Mouse (Mus musculus) CH12.LX (cell line): ENCODE results near the gene Zfp52. TPM values are rescaled to one million over a fixed set of nuclear protein-coding genes. Genes with fewer than 3 reads are reported as not detected.

Source experiments
- DNase-seq: peaks from one replicate; pipeline ENCODE4 v3.0.0-alpha.2; 2013; ENCODE audit errors: extremely low read depth
- H3K27ac ChIP-seq: 2 replicates; pipeline ENCODE4 v1.5.1; 2012; ENCODE audit warnings: low read depth, mild to moderate bottlenecking, control low read depth, moderate library complexity; ENCODE audit not compliant: insufficient read depth
- H3K27me3 ChIP-seq: replicated peaks from 2 replicates; pipeline ENCODE3; 2012; ENCODE audit warnings: inconsistent platforms
- H3K36me3 ChIP-seq, 2 experiments: replicated peaks in 1 of 2; 2 replicates each; pipeline versions ENCODE3 to v1.6.1; 2012; ENCODE audit warnings: inconsistent platforms in 1 of 2, low read length in 1 of 2, mild to moderate bottlenecking in 1 of 2, mixed read lengths in 1 of 2, moderate library complexity in 1 of 2; ENCODE audit not compliant: control insufficient read depth in 1 of 2, insufficient read depth in 1 of 2
- H3K4me1 ChIP-seq, 2 experiments: 2 replicates each; pipeline ENCODE4 v1.6.1; 2012; ENCODE audit warnings: inconsistent platforms in 1 of 2, moderate library complexity in 1 of 2; ENCODE audit not compliant: insufficient read depth in 2 of 2, control insufficient read depth in 1 of 2
- H3K4me2 ChIP-seq: 2 replicates; pipeline ENCODE4 v1.6.1; 2012; ENCODE audit warnings: low read depth, mild to moderate bottlenecking, control low read depth; ENCODE audit not compliant: poor library complexity, insufficient read depth, severe bottlenecking
- H3K4me3 ChIP-seq, 3 experiments: fragments of 150-350 bp in 1 of 3; sonication (generic) in 1 of 3; replicated peaks in 1 of 3; 2 replicates each; pipeline versions ENCODE3 to v1.5.1; 2011 to 2012; ENCODE audit warnings: low read depth in 2 of 3, low read length in 2 of 3, mild to moderate bottlenecking in 2 of 3, moderate library complexity in 2 of 3, control low read depth in 1 of 3, improper control_type of control experiment in 1 of 3, inconsistent platforms in 1 of 3, mixed read lengths in 1 of 3; ENCODE audit not compliant: poor library complexity in 1 of 3
- H3K79me2 ChIP-seq: replicated peaks from 2 replicates; pipeline ENCODE4 v1.6.1; 2012; ENCODE audit warnings: mild to moderate bottlenecking, moderate library complexity; ENCODE audit not compliant: control insufficient read depth, poor library complexity, insufficient read depth, severe bottlenecking; ENCODE audit errors: extremely low read depth
- H3K9ac ChIP-seq: 2 replicates; pipeline ENCODE4 v1.6.1; 2012; ENCODE audit warnings: low read depth, mild to moderate bottlenecking, control low read depth, moderate library complexity; ENCODE audit not compliant: insufficient read depth
- H3K9me3 ChIP-seq: replicated peaks from 2 replicates; pipeline ENCODE3; 2012; ENCODE audit warnings: low read length, inconsistent platforms, mixed read lengths
- BHLHE40 ChIP-seq: IDR thresholded peaks from 2 replicates; pipeline ENCODE4 v1.6.1; 2011; ENCODE audit warnings: mild to moderate bottlenecking, low read depth, low read length, improper control_type of control experiment
- CHD1 ChIP-seq: IDR thresholded peaks from 2 replicates; pipeline ENCODE4 v1.6.1; 2012; ENCODE audit warnings: low read depth, low read length, improper control_type of control experiment, inconsistent platforms
- CHD2 ChIP-seq: IDR thresholded peaks from 2 replicates; pipeline ENCODE4 v1.6.1; 2011; ENCODE audit warnings: low read length, improper control_type of control experiment
- CTCF ChIP-seq, 2 experiments: IDR thresholded peaks in 1 of 2; conservative IDR thresholded peaks in 1 of 2; 2 replicates each; pipeline ENCODE4 v1.5.1; 2011 to 2012; ENCODE audit warnings: low read depth in 2 of 2, low read length in 2 of 2, improper control_type of control experiment in 1 of 2, inconsistent platforms in 1 of 2, mild to moderate bottlenecking in 1 of 2, moderate library complexity in 1 of 2
- E2F4 ChIP-seq: IDR thresholded peaks from 2 replicates; pipeline ENCODE4 v1.6.1; 2011; ENCODE audit warnings: low read depth, low read length, improper control_type of control experiment; ENCODE audit not compliant: insufficient replicate concordance
- ELF1 ChIP-seq: IDR thresholded peaks from 2 replicates; pipeline ENCODE4 v1.6.1; 2014; ENCODE audit warnings: low read depth, mild to moderate bottlenecking, inconsistent platforms, low read length, improper control_type of control experiment
- ETS1 ChIP-seq: conservative IDR thresholded peaks from 2 replicates; pipeline ENCODE4 v1.6.1; 2012; ENCODE audit warnings: low read depth, mild to moderate bottlenecking, inconsistent platforms, low read length, improper control_type of control experiment, moderate library complexity
- HCFC1 ChIP-seq: IDR thresholded peaks from 2 replicates; pipeline ENCODE4 v1.6.1; 2012; ENCODE audit warnings: low read depth, mild to moderate bottlenecking, inconsistent platforms, low read length, improper control_type of control experiment
- IRF4 ChIP-seq: IDR thresholded peaks from 2 replicates; pipeline ENCODE4 v1.6.1; 2014; ENCODE audit warnings: low read depth, mild to moderate bottlenecking, inconsistent platforms, low read length, improper control_type of control experiment
- JUND ChIP-seq: conservative IDR thresholded peaks from 2 replicates; pipeline ENCODE4 v1.6.1; 2011; ENCODE audit warnings: low read depth, low read length, improper control_type of control experiment
- MAFK ChIP-seq: IDR thresholded peaks from 2 replicates; pipeline ENCODE4 v1.6.1; 2011; ENCODE audit warnings: low read length, improper control_type of control experiment; ENCODE audit not compliant: insufficient replicate concordance
- MAX ChIP-seq: IDR thresholded peaks from 2 replicates; pipeline ENCODE4 v1.6.1; 2011; ENCODE audit warnings: low read length, improper control_type of control experiment
- MXI1 ChIP-seq: IDR thresholded peaks from 2 replicates; pipeline ENCODE4 v1.6.1; 2011; ENCODE audit warnings: mild to moderate bottlenecking, low read depth, low read length, improper control_type of control experiment
- MYC ChIP-seq: IDR thresholded peaks from 2 replicates; pipeline ENCODE4 v1.6.1; 2011; ENCODE audit warnings: low read depth, mild to moderate bottlenecking, improper control_type of control experiment, low read length
- NELFE ChIP-seq: IDR thresholded peaks from 2 replicates; pipeline ENCODE4 v1.6.1; 2011; ENCODE audit warnings: low read depth, low read length, improper control_type of control experiment
- NRF1 ChIP-seq: IDR thresholded peaks from 2 replicates; pipeline ENCODE4 v1.6.1; 2014; ENCODE audit warnings: low read depth, mild to moderate bottlenecking, inconsistent platforms, low read length, improper control_type of control experiment, moderate library complexity
- POLR2A ChIP-seq: IDR thresholded peaks from 2 replicates; pipeline ENCODE4 v1.6.1; 2011; ENCODE audit warnings: low read depth, mild to moderate bottlenecking, improper control_type of control experiment, low read length
- RAD21 ChIP-seq: IDR thresholded peaks from 2 replicates; pipeline ENCODE4 v1.6.1; 2011; ENCODE audit warnings: low read depth, mild to moderate bottlenecking, low read length, improper control_type of control experiment, moderate library complexity
- RCOR1 ChIP-seq: conservative IDR thresholded peaks from 2 replicates; pipeline ENCODE4 v1.6.1; 2012; ENCODE audit warnings: low read depth, mild to moderate bottlenecking, inconsistent platforms, low read length, improper control_type of control experiment
- SIN3A ChIP-seq: IDR thresholded peaks from 2 replicates; pipeline ENCODE4 v1.6.1; 2012; ENCODE audit warnings: low read length, improper control_type of control experiment, inconsistent platforms
- SMC3 ChIP-seq: IDR thresholded peaks from 2 replicates; pipeline ENCODE4 v1.6.1; 2011; ENCODE audit warnings: low read depth, low read length, improper control_type of control experiment
- UBTF ChIP-seq: IDR thresholded peaks from 2 replicates; pipeline ENCODE4 v1.6.1; 2012; ENCODE audit warnings: low read depth, mild to moderate bottlenecking, inconsistent platforms, low read length, improper control_type of control experiment, moderate library complexity
- USF1 ChIP-seq: IDR thresholded peaks from 2 replicates; pipeline ENCODE4 v1.6.1; 2014; ENCODE audit warnings: low read depth, mild to moderate bottlenecking, inconsistent platforms, low read length, improper control_type of control experiment
- USF2 ChIP-seq: conservative IDR thresholded peaks from 2 replicates; pipeline ENCODE4 v1.6.1; 2011; ENCODE audit warnings: low read depth, low read length, improper control_type of control experiment
- ZC3H11A ChIP-seq: IDR thresholded peaks from 2 replicates; pipeline ENCODE4 v1.6.1; 2012; ENCODE audit warnings: low read depth, mild to moderate bottlenecking, inconsistent platforms, low read length, improper control_type of control experiment
- ZMIZ1 ChIP-seq: IDR thresholded peaks from 2 replicates; pipeline ENCODE4 v1.6.1; 2012; ENCODE audit warnings: low read depth, mild to moderate bottlenecking, inconsistent platforms, low read length, improper control_type of control experiment
- ZNF384 ChIP-seq: IDR thresholded peaks from 2 replicates; pipeline ENCODE4 v1.6.1; 2012; ENCODE audit warnings: low read depth, low read length, improper control_type of control experiment, inconsistent platforms
- dilution Hi-C: fragments of 300-500 bp; cut with MboI; formaldehyde crosslinking; loops from 2 replicates; pipeline ENCODE4 v1.14.3; 2020; ENCODE audit warnings: low sequenced_read_pairs; ENCODE audit not compliant: extremely low pct_unique_long_range_greater_than_20kb, extremely low pct_ligation_motif_present
- in situ Hi-C: fragments of 300-500 bp; cut with MboI; formaldehyde crosslinking; loops from 3 replicates; pipeline ENCODE4 v1.14.3; 2019; ENCODE audit warnings: low sequenced_read_pairs, low pct_ligation_motif_present, low pct_unique_long_range_greater_than_20kb, mixed read lengths
- polyA plus RNA-seq: library from polyadenylated mRNA; unstranded; fragments of >175 nt; gene quantifications from 2 replicates; pipeline ENCODE4 v1.2.1, GENCODE M21; 2012; ENCODE audit warnings: low read depth; ENCODE audit not compliant: insufficient read length
- total RNA-seq, 2 experiments: library from RNA; depleted of rRNA; stranded (reverse); fragments of 300-350 nt in 1 of 2; fragments of >200 nt in 1 of 2; gene quantifications; 2 replicates each; pipeline ENCODE4 v1.2.3; 2012 to 2014

Gene Zfp52
- total and polyA plus RNA-seq, 3 experiments = 5.9 to 15.4 (median 8.6) TPM

DNA sequence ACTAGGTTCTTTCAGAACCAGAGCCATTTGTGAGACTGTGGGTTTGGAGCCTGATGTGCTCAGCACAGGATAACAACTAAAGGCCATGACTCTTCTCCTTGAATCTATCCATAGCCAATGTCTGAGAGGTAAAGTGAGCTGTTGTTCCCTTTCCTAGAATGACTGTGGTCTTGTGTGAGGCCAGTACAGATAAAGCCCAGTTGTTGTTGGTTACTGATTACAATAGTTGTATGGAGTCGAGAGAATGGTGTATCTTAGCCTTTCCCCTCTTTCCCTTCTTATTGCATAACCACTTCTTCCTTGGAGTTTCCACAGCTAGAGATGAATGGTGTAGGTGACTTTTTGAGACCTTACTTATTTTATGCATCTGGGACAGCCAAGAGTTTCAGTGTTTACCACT, 43.7 kb downstream of the Zfp52 start:
- in situ Hi-C loops = no loop called here
- Histone ChIP-seq H3K27ac (no peak overlapping the region), H3K4me1 (peaks cover 0 to 5% of the 10 kb centered on the region in 2 experiments; a peak in 1 of 4 replicates), H3K27me3 (no peaks in the 10 kb centered on the region), H3K79me2 (no peaks in the 10 kb centered on the region), H3K9ac (no peak overlapping the region), H3K4me2 (no peak overlapping the region), H3K9me3 (no peaks in the 10 kb centered on the region), H3K36me3 (peaks cover 10 to 26% of the 10 kb centered on the region in 2 experiments), H3K4me3 (no peak overlapping the region)
- TF ChIP-seq MXI1 (no peak), RAD21 (no peak), ZC3H11A (no peak), JUND (no peak)
- no peak for DNase-seq
- dilution Hi-C loops = no loop called here

GRCm38 (mm10) chr17:21579493-21580175, 44.3 kb downstream of the Zfp52 start:
- H3K9ac ChIP-seq = no peak overlapping the region
- TF ChIP-seq MXI1 = no peak
- TF ChIP-seq MYC = 0 out of 2 replicates have a peak, but pooled peaks have one; percentile 31
- TF ChIP-seq UBTF = no peak
- TF ChIP-seq ETS1 = no peak
- peak; percentile 60 for TF ChIP-seq RAD21
- no peak for TF ChIP-seq ZMIZ1
- TF ChIP-seq MAFK = no peak
- TF ChIP-seq CHD1 = no peak
- no peak for TF ChIP-seq SIN3A
- no peak for TF ChIP-seq USF2
- TF ChIP-seq NRF1 = no peak
- peak; percentile 72 to 77 for TF ChIP-seq CTCF (conservative IDR thresholded peaks at IDR 0.05 in 1 of 2, IDR thresholded peaks at IDR 0.05 in 1 of 2; ENCODE audit: low read depth in 2 of 2, low read length in 2 of 2)
- no peak for TF ChIP-seq ELF1
- TF ChIP-seq MAX = no peak
- 0 out of 2 replicates have a peak, but pooled peaks have one; percentile 10 for TF ChIP-seq IRF4
- no peak for TF ChIP-seq E2F4
- TF ChIP-seq SMC3 = peak; percentile 56
- peak; percentile 84 for TF ChIP-seq ZNF384
- peak; percentile 56; the same call in 1 of the 2 replicates for TF ChIP-seq BHLHE40
- no peak for TF ChIP-seq POLR2A
- TF ChIP-seq HCFC1 = no peak
- no peak for TF ChIP-seq USF1
- no peak for TF ChIP-seq NELFE
- TF ChIP-seq RCOR1 = no peak
- no peak for TF ChIP-seq CHD2
- H3K4me3 ChIP-seq = no peak overlapping the region
- H3K27ac ChIP-seq = no peak overlapping the region
- H3K79me2 ChIP-seq = no peaks in the 10 kb centered on the region
- in situ Hi-C loops = no loop called here
- H3K27me3 ChIP-seq = no peaks in the 10 kb centered on the region
- no peaks in the 10 kb centered on the region for H3K9me3 ChIP-seq
- DNase-seq = peak; percentile 82
- peaks cover 8 to 26% of the 10 kb centered on the region in 2 experiments for H3K36me3 ChIP-seq
- dilution Hi-C loops = no loop called here
- H3K4me1 ChIP-seq = peaks cover 0 to 5% of the 10 kb centered on the region in 2 experiments; a peak in 1 of 4 replicates
- no peak overlapping the region for H3K4me2 ChIP-seq
